Mouse (Mus musculus): Measurements from ENCODE around the gene Ciapin1.

The Ciapin1 gene

DNA sequence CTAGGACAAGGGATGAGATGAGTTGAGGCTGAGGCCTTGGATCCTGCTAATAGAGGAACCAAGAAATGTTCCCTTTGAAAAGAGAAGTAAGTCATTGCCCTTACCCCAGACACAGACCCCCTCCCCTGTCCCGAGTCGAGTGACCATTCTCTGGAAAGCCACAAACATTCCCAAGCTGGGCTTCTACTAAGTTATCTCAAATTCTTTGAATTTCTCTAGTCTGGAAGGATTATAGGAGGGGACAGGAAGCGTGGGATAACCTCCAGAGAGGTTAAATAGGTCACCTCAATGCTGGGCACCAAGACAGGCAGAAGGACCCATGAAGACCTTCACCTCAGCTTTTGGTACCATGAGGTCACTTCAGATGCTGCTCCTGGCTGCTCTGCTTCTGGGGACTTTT is 28.0 kb downstream of the Ciapin1 start, which contains the start of gene Ccl17:
TSS of gene Ccl17 (plus strand) at position 301 of the 400 bp plus-strand sequence.
- DNase-seq (ENCODE audit: inconsistent ontology term), result peak; percentile 81

DNA sequence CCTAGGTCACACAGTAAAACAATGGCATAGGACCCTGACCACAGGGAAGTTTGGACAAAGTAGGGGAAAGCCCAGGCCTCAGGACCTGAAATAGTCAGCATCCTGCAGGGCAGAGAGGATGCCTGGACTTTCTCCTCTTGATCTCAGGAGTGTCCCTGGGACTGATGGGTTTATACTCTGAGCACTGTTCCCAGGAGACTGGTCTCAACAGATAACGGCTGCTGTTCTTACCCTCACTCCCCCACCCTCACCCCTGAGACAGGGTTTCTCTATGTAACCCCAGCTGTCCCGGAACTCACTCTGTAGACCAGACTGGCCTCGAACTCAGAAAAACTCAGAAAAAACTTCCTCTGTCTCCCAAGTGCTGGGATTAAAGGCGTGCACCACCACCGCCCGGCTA is 29.8 kb downstream of the Ciapin1 start:
- no peak for DNase-seq (ENCODE audit: inconsistent ontology term)

DNA sequence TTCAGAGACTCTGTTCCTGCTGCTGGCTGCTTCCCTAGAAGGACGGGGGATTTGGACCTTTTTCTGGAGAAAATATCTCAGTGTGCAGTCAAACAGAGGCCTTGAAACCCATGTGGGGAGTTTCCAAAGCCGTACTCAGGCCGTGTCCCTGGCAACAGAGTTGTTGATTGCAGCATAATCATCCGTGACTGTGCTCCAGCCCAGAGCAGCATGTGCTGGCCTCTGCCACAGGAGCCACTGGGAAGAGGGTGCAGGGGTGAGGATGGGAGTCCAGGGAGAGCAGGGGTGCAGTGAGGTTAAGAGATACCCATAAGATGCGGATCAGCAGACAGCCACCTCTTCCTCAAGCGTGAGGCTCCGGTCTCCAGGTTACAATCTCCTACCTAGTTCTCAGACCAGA is 30.7 kb downstream of the Ciapin1 start:
- no peak for DNase-seq (ENCODE audit: inconsistent ontology term)

DNA sequence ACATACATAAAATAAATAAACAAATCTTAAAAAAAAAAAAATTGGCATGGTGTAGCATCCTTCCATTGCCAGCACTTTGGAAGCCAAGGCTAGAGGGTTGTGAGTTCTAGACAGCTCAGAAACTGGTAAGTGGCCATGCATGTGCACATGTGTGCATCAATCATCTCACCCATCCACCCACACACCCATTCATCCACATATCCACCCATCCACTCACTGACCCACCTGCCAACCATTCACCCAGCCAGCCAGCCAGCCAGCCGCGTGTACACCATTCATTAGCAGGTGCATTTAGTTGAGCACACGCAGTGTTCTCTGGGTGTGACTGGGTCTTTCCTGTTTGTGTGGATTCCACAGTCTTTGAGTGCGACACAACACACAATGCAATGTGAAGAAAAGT is 32.3 kb downstream of the Ciapin1 start:
- DNase-seq (ENCODE audit: inconsistent ontology term), result no peak

DNA sequence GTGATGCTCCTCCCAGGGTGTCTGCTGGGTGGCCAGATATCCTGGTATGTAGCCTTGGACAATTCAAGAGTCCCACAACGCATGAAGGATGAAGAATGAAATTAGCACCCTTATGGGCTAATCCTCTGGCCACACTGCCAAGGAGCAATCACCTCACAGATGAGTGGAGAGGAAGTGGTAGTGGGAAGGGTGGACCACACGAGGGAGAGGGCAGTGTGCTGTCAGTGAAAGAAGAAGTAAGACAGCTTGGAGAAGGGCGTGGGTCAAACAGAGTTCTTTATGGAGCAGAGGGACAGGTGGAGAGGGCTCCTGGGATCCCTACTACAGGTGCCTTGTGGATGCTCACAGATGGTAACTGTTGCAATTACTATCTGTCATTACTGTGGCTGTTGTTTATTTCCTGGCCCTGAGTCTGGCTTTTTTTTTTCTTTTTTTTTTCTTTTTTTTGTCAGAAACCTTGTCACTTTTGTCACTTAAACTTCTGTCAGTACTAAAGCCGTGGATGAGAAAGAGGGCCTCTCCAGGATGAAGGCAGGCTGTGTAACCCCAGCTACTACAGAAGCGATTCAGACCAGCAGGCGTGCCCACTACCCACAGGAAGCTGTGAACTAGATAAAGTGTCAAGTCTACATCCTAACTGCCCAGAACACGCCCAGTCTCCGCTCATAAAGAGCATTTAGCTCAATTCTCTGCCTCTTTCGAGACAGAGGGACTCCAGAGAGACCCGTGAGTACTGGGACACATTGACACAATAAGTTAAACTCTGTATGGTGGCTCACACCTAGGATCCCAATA is 33.4 kb downstream of the Ciapin1 start:
- no peak for DNase-seq (ENCODE audit: inconsistent ontology term)

DNA sequence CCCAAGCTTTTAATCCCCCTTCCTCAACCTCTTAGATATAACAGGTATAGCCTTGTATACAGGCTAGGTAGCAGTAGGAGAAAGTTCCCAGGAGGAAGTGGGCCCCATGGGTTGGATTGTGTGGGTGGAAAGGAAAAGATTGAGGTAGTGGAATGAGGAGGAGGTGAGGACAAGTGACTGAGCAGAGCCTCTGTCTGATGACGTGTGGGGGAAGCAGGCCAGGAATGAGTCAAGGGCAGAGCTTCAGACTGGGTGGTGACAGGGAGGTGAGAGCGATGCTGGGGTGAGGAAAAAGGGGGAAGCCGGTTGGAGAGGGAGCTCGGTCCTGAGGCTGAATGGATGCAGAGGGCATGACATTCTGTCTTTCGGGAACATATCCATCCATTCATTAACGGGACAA is 34.6 kb downstream of the Ciapin1 start:
- no peak for DNase-seq (ENCODE audit: inconsistent ontology term)

DNA sequence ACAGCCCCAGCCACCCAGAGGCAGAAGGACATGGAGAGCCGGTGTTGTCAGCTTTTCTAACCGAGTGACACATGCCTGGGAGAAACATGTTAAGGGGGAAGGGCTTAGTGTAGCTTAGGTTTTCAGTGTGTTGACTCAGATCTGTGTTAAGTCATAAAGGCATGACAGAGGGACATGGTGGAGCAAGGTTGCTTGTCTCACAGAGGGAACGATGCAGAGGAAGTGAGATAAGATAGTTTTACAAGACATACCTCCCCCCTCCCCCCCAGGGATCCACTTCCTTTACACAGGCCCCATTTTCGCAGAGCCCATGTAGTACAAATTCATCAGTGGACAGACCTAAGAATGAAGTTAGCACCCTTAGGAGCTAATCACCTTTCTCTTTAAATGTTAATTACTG is 35.8 kb downstream of the Ciapin1 start:
- DNase-seq (ENCODE audit: inconsistent ontology term), result no peak

DNA sequence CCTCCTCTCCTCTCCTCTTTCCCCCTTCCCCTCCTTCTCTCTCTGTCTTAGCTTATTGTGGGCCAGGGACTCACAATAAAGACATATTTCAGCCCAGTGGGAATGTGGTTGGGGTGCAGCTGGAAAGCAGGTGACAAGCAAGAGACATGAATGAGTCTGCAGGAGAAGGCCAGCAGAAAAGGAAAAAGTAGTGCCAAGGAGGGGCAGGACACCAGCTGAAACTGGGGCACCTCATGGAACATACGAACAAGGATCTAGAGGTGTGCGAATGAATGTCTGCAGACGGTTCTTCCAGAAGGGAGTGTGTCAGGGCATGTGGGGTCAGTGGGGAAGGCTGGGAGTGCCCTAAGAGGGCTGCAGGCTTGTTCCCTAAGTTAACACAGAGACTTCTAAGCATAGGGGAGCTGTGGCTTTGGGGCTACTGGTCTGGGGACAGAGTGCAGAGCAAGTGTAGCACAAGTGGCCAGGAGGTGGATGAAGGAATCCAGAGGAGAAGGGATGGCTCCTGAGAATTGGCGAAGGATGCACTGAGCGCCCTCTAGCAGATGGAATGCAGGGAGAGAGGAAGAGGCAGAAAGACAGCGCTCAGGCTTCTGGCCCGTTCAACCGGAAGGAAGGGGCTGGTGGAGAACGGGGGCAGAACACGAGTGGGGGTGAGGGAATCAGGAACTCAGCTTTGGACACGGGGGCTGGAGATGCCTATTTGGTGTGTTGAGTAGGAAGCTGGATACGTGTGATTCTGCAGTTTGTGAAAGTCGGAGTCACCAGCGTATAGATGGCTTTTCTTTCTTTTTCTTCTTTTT is 36.7 kb downstream of the Ciapin1 start:
- DNase-seq (ENCODE audit: inconsistent ontology term), result no peak

DNA sequence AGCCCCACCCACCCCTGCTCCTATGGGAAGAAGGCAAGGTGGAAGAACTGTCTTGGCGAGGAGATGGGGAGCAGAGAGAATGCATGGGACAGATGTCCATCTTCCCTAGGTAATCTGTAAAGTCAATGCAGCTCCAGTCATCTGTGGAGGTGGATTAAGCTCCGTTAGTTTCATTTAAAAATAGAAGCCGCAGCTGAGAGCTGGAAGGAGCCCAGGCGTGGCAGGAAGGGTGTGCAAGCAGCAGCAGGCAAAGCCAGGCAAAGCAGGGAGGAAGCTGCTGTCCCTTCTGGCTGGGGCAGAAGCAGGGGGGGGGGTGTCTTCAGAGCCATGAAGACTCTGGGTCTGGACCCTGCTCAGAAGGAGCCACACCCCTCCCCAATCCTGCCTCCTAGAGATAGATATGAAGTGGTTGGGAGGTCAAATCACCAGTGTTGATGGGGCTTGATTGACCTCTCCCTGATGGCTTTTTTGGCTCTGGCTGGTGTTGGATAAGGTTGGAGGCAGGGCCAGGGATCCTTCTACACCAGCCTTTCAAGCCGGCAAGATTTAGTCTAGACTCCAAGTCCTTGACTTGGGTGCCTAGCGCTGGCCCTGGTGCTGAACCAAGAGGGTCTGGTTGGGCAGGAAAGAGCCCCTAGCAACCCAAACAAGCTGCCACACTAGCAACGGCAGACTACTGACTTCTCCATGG is 37.7 kb downstream of the Ciapin1 start:
- DNase-seq (ENCODE audit: inconsistent ontology term), result no peak

DNA sequence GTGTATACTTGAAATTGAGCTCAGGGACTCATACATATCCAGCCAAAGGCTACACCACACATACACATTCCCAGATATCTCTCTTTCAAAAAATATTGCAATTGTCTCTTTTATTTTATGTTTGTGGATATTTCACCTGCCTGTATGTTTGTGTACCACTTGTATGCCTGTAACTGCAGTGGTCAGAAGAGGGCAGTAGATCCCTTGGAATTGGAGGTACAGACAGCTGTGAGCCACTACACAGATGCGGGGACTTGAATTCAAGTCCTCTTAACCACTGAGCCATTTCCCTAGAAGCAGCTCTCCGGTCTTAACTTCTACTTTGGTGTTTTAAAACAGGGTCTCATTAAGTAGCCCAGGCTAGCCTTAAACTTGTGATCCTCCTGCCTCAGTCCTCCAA is 43.4 kb downstream of the Ciapin1 start:
- no peak for DNase-seq (ENCODE audit: inconsistent ontology term)

DNA sequence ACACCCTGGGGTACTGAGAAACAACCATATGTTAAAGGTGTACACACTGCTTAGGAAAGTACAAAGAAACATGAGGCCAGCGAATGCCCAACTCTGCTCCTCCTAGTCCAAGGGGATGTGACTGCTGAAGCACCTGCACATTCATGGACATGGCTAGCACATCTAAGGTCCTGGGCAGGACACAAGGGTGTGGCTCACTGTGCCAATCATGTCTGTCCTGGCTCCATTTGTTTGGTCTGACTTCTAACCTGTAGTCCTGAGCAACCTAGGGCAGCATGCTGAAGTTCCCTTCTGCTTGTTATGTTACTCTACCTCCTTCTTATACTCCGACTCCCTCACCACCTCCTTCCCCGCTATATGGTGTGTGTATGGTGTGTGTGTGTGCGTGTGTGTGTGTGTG is 43.8 kb downstream of the Ciapin1 start:
- DNase-seq (ENCODE audit: inconsistent ontology term), result no peak

DNA sequence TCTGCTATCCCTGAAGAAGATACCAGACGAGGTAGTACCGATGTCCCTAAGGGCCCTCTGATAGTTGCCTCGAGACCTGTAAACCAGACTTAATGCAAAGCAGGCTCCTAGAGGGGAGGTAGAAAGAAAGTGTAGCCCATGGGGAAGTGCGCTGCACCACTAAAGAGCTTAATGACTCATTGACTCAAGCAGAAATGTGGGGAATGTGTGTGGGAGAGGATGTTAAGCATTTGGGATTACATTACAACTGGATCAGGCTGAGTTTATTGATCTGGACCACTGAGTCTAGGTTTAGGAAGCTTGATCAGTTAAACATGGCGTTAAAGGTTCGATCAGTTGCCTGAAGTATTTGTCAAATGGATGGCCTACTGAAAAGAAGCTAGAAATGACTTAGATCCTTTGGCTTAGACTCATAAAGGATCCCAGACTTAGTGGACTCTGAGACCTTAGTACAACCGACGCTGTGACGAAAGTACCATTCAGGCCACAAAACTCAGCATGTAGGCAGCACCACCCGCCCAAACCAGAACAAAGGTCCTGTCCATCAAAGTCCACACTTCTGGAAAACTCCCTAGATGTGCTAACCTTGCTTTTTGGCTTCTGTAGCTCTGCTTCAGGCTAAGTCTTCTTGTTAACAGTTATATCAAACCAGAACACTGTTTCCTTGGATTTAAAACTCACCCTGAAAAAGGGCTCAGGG is 48.8 kb downstream of the Ciapin1 start:
- DNase-seq (ENCODE audit: inconsistent ontology term), result peak; percentile 76

DNA sequence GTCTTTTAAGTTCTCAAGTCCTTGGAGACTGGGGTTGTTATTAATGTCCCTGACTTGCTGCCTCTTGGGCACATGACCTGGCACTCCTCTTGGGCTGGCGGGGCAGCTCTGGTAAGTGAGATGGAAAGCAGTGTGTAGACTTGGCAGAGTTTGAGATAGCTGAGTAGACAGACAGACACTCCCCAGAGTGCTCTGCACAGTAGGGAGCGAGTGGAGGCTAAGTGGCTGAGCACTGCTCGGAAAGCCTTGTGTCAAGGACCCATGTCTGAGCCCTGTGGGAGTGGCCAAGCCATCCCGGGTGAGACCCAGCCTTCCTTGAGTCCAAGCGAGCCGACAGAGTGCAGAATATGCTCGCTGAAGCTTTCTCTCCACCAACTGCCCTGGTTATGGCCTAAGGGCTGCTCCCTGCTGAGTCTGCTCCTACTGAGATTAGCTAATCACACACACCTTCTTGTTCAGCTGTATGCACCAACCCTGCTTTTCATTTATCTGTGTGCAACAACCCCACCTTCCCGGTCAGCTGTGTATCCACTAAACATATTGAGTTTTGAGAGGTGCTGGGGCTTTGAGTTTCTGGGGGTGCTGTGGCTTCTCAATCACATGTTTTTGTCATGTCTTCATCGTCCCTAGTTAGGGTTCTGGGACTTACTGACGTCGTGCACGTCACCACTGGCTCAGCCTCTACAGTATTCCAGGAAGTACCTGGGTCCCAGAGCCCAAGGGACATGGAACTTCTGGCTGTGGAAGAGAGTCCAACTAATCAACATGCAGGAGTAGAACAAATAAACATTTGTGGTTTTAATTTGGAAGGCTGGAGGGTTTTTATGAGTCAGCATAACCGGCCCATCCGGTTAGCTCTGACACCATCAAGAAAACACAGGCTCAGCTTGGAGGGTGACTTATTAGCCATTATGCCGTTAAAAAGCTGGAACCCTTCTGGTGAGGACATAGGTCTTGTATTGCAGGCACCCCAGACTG is 50.3 kb downstream of the Ciapin1 start:
- peak; percentile 68 for DNase-seq (ENCODE audit: inconsistent ontology term)

DNA sequence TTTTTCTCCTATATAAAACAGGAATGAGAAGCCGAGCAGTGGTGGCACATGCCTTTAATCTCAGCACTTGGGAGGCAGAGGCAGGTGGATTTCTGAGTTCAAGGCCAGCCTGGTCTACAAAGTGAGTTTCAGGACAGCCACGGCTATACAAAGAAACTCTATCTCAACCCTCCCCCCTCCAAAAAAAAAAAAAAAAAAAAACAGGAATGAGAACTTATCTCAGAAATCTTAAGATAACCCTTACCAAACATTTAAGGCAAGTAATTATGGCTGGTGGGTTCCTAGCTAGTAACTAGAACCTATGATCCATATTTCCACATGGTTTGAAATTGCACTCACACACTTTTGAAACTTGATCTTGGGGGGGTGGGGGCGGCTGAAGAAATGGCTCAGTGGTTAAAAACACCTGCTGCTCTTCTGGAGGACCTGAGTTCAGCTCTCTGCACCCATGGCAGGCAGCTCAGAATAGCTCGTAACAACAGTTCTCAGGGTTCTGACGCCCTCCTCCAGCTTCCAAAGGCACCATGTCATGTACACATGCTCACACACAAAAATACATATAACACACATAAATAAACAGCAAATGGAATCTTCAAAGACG is 52.1 kb downstream of the Ciapin1 start:
- no peak for DNase-seq (ENCODE audit: inconsistent ontology term)

DNA sequence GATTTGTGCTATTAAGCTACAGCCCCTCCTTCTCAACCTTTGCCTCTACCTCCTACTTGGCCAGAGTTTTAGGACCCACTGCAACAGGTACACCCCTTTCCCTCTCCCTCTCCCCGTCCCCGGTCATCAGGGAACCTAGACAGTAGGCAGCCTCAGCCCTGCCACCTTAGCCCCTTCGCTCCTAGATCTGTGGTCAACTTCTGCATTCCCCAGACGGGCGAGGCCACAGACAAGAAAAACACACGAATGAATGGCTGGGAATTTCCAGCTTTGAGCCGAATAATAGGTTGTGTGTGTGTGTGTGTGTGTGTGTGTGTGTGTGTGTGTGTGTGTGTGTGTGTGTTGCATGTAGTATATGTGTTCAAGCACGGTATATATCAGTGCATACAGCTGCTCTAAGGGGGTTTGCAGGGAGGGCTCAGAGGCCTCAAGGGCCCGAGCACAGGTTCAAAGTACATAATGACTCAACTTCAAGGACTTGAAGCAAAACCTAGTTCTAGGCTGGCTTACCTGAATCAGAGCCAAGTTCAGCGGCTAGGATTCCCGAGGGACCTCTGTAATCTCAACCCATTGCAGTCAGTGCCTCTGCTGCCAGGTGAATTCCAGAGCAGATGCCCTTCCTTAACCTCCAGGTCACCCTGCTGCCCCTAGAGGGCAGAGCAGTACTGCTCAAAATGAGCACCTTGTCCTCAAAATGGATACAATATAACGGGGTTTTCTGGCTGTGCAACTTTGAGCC is 52.7 kb downstream of the Ciapin1 start:
- no peak for DNase-seq (ENCODE audit: inconsistent ontology term)

DNA sequence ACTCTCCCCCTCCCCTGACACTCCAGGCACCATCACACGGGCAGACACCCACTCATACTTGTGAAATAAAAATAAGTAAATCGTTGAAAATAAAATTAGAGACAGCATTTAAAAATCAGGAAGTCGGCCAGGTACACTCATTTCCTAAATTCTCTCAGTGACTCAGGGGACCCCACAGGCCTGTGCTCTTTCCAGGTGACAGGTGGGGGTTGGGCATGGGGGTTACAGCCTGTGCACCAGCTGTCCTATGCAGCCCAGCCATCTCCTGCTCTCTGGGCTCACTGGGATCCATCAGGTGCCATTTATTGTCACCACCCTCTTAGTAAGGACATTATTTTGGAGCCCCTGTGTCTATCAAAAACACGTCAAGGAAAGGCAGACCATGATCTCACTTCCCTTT is 54.3 kb downstream of the Ciapin1 start:
- no peak for DNase-seq (ENCODE audit: inconsistent ontology term)

DNA sequence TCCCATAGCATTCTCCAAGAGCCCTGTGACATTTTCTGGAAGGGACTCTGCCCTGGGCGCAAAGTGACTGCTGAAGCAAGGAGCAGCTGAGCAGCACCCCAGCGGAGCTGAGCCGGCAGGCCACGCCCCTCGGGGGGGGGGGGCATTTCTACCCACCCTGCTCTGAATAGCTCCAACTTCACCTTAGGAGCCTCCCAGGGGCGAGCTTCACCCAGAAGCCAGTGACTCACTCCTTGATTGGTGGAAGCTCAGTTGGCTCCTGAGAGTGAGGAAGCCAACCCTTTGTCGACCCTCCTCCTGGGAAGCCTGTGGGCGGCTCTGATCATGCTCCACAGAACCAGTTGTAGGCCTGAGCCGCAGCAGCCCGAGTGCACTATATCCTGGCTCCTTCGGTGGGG is 56.3 kb downstream of the Ciapin1 start:
- no peak for DNase-seq (ENCODE audit: inconsistent ontology term)

DNA sequence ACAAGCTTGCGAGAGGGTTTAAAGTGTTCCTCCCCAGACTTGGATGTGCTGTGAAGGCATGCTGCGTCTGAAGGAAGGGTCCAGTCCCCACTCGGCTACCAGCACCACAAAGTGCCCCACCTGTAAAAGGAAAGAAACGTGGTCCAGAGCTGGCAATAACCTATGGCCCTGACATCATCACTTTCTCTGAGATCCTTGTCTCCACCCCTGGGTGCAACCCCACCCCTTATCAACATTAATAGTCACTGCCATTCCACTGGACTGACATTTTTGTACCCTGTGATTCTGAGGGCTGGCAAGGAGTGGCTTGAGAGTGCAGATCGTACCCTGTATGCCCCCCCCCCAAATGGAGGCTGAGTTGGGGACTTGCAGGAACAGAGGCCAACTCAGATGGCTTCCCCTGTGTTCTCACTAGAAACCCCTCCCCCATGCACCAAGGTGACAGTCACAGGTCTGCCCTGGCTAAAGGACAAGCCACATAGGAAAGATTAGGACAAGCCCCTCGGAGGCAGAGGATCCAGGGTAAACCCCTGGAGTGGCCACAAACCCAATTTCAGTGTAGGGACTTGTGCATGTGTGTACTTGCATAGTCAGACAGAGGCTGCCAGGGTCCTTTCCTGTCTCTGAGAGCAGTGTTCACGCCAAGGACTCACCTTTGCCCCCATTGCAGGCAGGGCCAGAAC is 56.9 kb downstream of the Ciapin1 start:
- no peak for DNase-seq (ENCODE audit: inconsistent ontology term)
